Mouse (Mus musculus): ENCODE data around the gene Cdkl3.

GRCm38 (mm10) chr11:51967443-51968401 is 36.3 kb upstream of the Cdkl3 start, which contains the start of gene Cdkn2aipnl:
- 0 out of 2 replicates have a peak, but pooled peaks have one; percentile 15 for TF ChIP-seq POLR2A (IDR thresholded peaks at IDR 0.05; ENCODE audit: extremely low read depth, insufficient read depth, low read length)
- TF ChIP-seq CTCF (IDR thresholded peaks at IDR 0.05; ENCODE audit: extremely low read depth, insufficient read depth, low read length) = peak; percentile 70

Data from cortical plate, adult 2 months (tissue).